In genomic region chr10:80163721-80164120, GRCm38 (mm10) we compare ENCODE assay signal across 9 mouse cellular contexts. TPM values are rescaled to one million over a fixed set of nuclear protein-coding genes. Genes with fewer than 3 reads are reported as not detected.
DNase-seq lines count a peak whose midpoint lies in the region; ATAC-seq lines count a peak whose summit lies in the region.
"Had no signal": no experiment of that assay in that cellular context is flagged by ENCODE, and none has a peak within 500 bp of the region (broad histone marks: within the 10 kb centered on the region; RNA-seq: fewer than 3 reads in every experiment).

No protein-coding gene starts in this region.

- no peak overlapping the region for H3K4me3 ChIP-seq in forebrain, embryonic 11.5 days (ENCODE audit: low read depth, low read length)
- no peak overlapping the region for H3K4me3 ChIP-seq in forebrain, embryonic 16.5 days (replicated peaks; ENCODE audit: low read length)
- no peak overlapping the region for H3K4me3 ChIP-seq in macrophage (ENCODE audit: inconsistent target)

- H3K36me3 ChIP-seq in forebrain, embryonic 11.5 days (ENCODE audit: control insufficient read depth, insufficient read depth, low read length) = no peaks in the 10 kb centered on the region
- no peaks in the 10 kb centered on the region for H3K36me3 ChIP-seq in forebrain, embryonic 16.5 days (ENCODE audit: control insufficient read depth, insufficient read depth)
- no peaks in the 10 kb centered on the region for H3K36me3 ChIP-seq in macrophage (ENCODE audit: inconsistent target)

- no peak overlapping the region; the same call in 1 of the 2 replicates for H3K9ac ChIP-seq in forebrain, embryonic 11.5 days (ENCODE audit: low read length)
- H3K9ac ChIP-seq in forebrain, embryonic 16.5 days (replicated peaks; ENCODE audit: low read depth, low read length) = no peak overlapping the region

- H3K9me3 ChIP-seq in forebrain, embryonic 11.5 days (ENCODE audit: control insufficient read depth, low read length) = no peaks in the 10 kb centered on the region
- H3K9me3 ChIP-seq in forebrain, embryonic 16.5 days (ENCODE audit: control insufficient read depth, low read length) = no peaks in the 10 kb centered on the region

- H3K27me3 ChIP-seq in forebrain, embryonic 11.5 days (ENCODE audit: control insufficient read depth, insufficient read depth, low read length) = no peaks in the 10 kb centered on the region
- no peaks in the 10 kb centered on the region for H3K27me3 ChIP-seq in forebrain, embryonic 16.5 days (replicated peaks; ENCODE audit: control insufficient read depth, insufficient read depth, low read length)

- no peak for ATAC-seq in forebrain, embryonic 11.5 days (replicated peaks; ENCODE audit: low FRiP score)
- no peak for ATAC-seq in forebrain, embryonic 16.5 days
- no peak for ATAC-seq in cerebellum, adult (ENCODE audit: insufficient number of reproducible peaks, low FRiP score, low TSS enrichment)

- no peak overlapping the region for H3K27ac ChIP-seq in forebrain, embryonic 11.5 days (ENCODE audit: low read depth, low read length)
- H3K27ac ChIP-seq in forebrain, embryonic 16.5 days (ENCODE audit: low read length) = no peak overlapping the region
- peak overlapping the region; percentile 77 for H3K27ac ChIP-seq in macrophage

- peak; percentile 54 for DNase-seq in forebrain, embryonic 11.5 days (ENCODE audit: low spot score)
- peak; percentile 56 for DNase-seq in urinary bladder, adult 2 months (ENCODE audit: low spot score)
- no peak for DNase-seq in urinary bladder, postnatal 10 days (ENCODE audit: low spot score)
- peak; percentile 42 to 53 for DNase-seq in heart, postnatal 36 days
- DNase-seq in testis, postnatal 14 days (ENCODE audit: low spot score) = no peak

- peaks cover 4% of the 10 kb centered on the region for H3K79me2 ChIP-seq in macrophage (ENCODE audit: inconsistent target)

- peaks cover 44% of the 10 kb centered on the region for H3K4me1 ChIP-seq in forebrain, embryonic 11.5 days (replicated peaks; ENCODE audit: control insufficient read depth, insufficient read depth, low read length)
- H3K4me1 ChIP-seq in forebrain, embryonic 16.5 days (replicated peaks; ENCODE audit: control insufficient read depth, insufficient read depth, low read length) = peaks cover 55% of the 10 kb centered on the region

- H3K4me2 ChIP-seq in forebrain, embryonic 11.5 days (ENCODE audit: low read depth, low read length, severe bottlenecking) = no peak overlapping the region
- no peak overlapping the region for H3K4me2 ChIP-seq in forebrain, embryonic 16.5 days (ENCODE audit: low read length)

- WGBS in forebrain, embryonic 11.5 days = 78% methylated on average over 8 of the region's 8 CpGs
- WGBS in forebrain, embryonic 16.5 days = 78% methylated on average over 8 of the region's 8 CpGs
- 63% methylated on average over 7 of the region's 8 CpGs for WGBS in macrophage (ENCODE audit: missing documents)

- intact Hi-C loops in heart, postnatal 36 days (cut with DNase I) = loop anchor here (2.0 kb wide), 2 partner anchors 19 to 47 kb away; no protein-coding TSS in a partner anchor

RNA-seq across cellular contexts. Expression of gene Cirbp, which starts 2.1 kb away (rescaled TPM):
- polyA plus RNA-seq in forebrain, embryonic 11.5 days (2014; fragmentation: Nextera tagmentation; extraction: Ambion mirVana) = 82.0 and 83.4 TPM in 2 replicates
- polyA plus RNA-seq in forebrain, embryonic 16.5 days (2015; fragmentation: Nextera tagmentation; extraction: Ambion mirVana) = 318 and 335 TPM in 2 replicates
- 249 and 276 TPM in 2 replicates for polyA plus RNA-seq in urinary bladder, adult 2 months (2012; rRNA removed)
- 10 to 100 TPM; 48.2 to 67.0 TPM for total RNA-seq in heart, postnatal 36 days (2021)
- total RNA-seq in macrophage (2018; cell fraction: chromatin; rRNA removed) = 100 to 1,000 TPM in 11 of 26 experiments, 10 to 100 TPM in 15; 17.6 to 198 (median 86.7) TPM
- 10 to 100 TPM; 10.1 to 24.5 (median 16.7) TPM for total RNA-seq in macrophage (2018; cell fraction: cytosol; rRNA removed)
- 10 to 100 TPM; 11.8 to 97.1 (median 35.2) TPM for total RNA-seq in macrophage (2018; cell fraction: nucleus; rRNA removed)
- polyA plus RNA-seq in macrophage (2018) = 17.6 to 31.0 TPM (median 19.0 TPM) in 3 replicates

RNA-seq across cellular contexts. Expression of gene 1600002K03Rik, which starts 9.0 kb away (rescaled TPM):
- polyA plus RNA-seq in forebrain, embryonic 11.5 days (2014; fragmentation: Nextera tagmentation; extraction: Ambion mirVana) = 6.4 and 8.3 TPM in 2 replicates
- 8.5 and 10.6 TPM in 2 replicates for polyA plus RNA-seq in forebrain, embryonic 16.5 days (2015; fragmentation: Nextera tagmentation; extraction: Ambion mirVana)
- 18.4 and 21.5 TPM in 2 replicates for polyA plus RNA-seq in urinary bladder, adult 2 months (2012; rRNA removed)
- 1 to 10 TPM; 4.4 to 4.6 TPM for total RNA-seq in heart, postnatal 36 days (2021)
- total RNA-seq in macrophage (2018; cell fraction: chromatin; rRNA removed) = 1 to 10 TPM in 18 of 26 experiments, not detected in 8; 1.4 to 4.6 (median 2.1) TPM
- 10 to 100 TPM; 11.6 to 18.9 (median 13.6) TPM for total RNA-seq in macrophage (2018; cell fraction: cytosol; rRNA removed)
- total RNA-seq in macrophage (2018; cell fraction: nucleus; rRNA removed) = 1 to 10 TPM in 25 of 26 experiments, not detected in 1; 2.4 to 8.5 (median 4.7) TPM
- polyA plus RNA-seq in macrophage (2018) = 4.4 to 19.3 TPM (median 13.3 TPM) in 3 replicates

RNA-seq across cellular contexts. Expression of gene Efna2, which starts 15.6 kb away (rescaled TPM):
- 48.8 and 50.7 TPM in 2 replicates for polyA plus RNA-seq in forebrain, embryonic 11.5 days (2014; fragmentation: Nextera tagmentation; extraction: Ambion mirVana)
- 24.8 and 25.4 TPM in 2 replicates for polyA plus RNA-seq in forebrain, embryonic 16.5 days (2015; fragmentation: Nextera tagmentation; extraction: Ambion mirVana)
- 3.0 and 3.3 TPM in 2 replicates for polyA plus RNA-seq in urinary bladder, adult 2 months (2012; rRNA removed)
- 1 to 10 TPM in 1 of 2 experiments, under 1 TPM in 1; 0.75 to 1.1 TPM for total RNA-seq in heart, postnatal 36 days (2021)
- 1 to 10 TPM in 3 of 26 experiments, under 1 TPM in 12, not detected in 11; 0.30 to 1.9 (median 0.43) TPM for total RNA-seq in macrophage (2018; cell fraction: chromatin; rRNA removed)
- 1 to 10 TPM in 3 of 26 experiments, under 1 TPM in 23; 0.09 to 1.6 (median 0.25) TPM for total RNA-seq in macrophage (2018; cell fraction: cytosol; rRNA removed)
- total RNA-seq in macrophage (2018; cell fraction: nucleus; rRNA removed) = 1 to 10 TPM in 5 of 26 experiments, under 1 TPM in 15, not detected in 6; 0.20 to 1.7 (median 0.57) TPM
- polyA plus RNA-seq in macrophage (2018) = 0.11 to 0.29 TPM (median 0.26 TPM) in 3 replicates
- total RNA-seq: neutrophil, adult 5-6 weeks had no signal

RNA-seq across cellular contexts. Expression of gene Midn, which starts 15.6 kb away (rescaled TPM):
- polyA plus RNA-seq in forebrain, embryonic 11.5 days (2014; fragmentation: Nextera tagmentation; extraction: Ambion mirVana) = 58.3 and 66.4 TPM in 2 replicates
- polyA plus RNA-seq in forebrain, embryonic 16.5 days (2015; fragmentation: Nextera tagmentation; extraction: Ambion mirVana) = 26.5 and 30.9 TPM in 2 replicates
- 21.2 and 30.5 TPM in 2 replicates for polyA plus RNA-seq in urinary bladder, adult 2 months (2012; rRNA removed)
- total RNA-seq in heart, postnatal 36 days (2021) = 100 to 1,000 TPM in 1 of 2 experiments, 10 to 100 TPM in 1; 99.9 to 117 TPM
- 100 to 1,000 TPM in 2 of 26 experiments, 10 to 100 TPM in 24; 13.9 to 126 (median 56.5) TPM for total RNA-seq in macrophage (2018; cell fraction: chromatin; rRNA removed)
- 10 to 100 TPM; 20.5 to 44.1 (median 32.8) TPM for total RNA-seq in macrophage (2018; cell fraction: cytosol; rRNA removed)
- total RNA-seq in macrophage (2018; cell fraction: nucleus; rRNA removed) = 100 to 1,000 TPM in 2 of 26 experiments, 10 to 100 TPM in 24; 20.4 to 111 (median 44.0) TPM
- 16.3 to 36.3 TPM (median 20.3 TPM) in 3 replicates for polyA plus RNA-seq in macrophage (2018)

RNA-seq across cellular contexts. Expression of gene Cbarp, which starts 23.1 kb away (rescaled TPM):
- 10.4 and 15.0 TPM in 2 replicates for polyA plus RNA-seq in forebrain, embryonic 11.5 days (2014; fragmentation: Nextera tagmentation; extraction: Ambion mirVana)
- polyA plus RNA-seq in forebrain, embryonic 16.5 days (2015; fragmentation: Nextera tagmentation; extraction: Ambion mirVana) = 33.0 and 44.5 TPM in 2 replicates
- 9.2 and 12.2 TPM in 2 replicates for polyA plus RNA-seq in urinary bladder, adult 2 months (2012; rRNA removed)
- 1 to 10 TPM; 2.0 to 4.7 TPM for total RNA-seq in heart, postnatal 36 days (2021)
- 10 to 100 TPM in 3 of 26 experiments, 1 to 10 TPM in 22, under 1 TPM in 1; 0.58 to 13.3 (median 5.5) TPM for total RNA-seq in macrophage (2018; cell fraction: chromatin; rRNA removed)
- total RNA-seq in macrophage (2018; cell fraction: cytosol; rRNA removed) = 1 to 10 TPM in 22 of 26 experiments, under 1 TPM in 4; 0.79 to 3.8 (median 1.7) TPM
- total RNA-seq in macrophage (2018; cell fraction: nucleus; rRNA removed) = 10 to 100 TPM in 3 of 26 experiments, 1 to 10 TPM in 23; 2.2 to 12.1 (median 4.5) TPM
- polyA plus RNA-seq in macrophage (2018) = 1.9 to 3.0 TPM (median 2.4 TPM) in 3 replicates

Comparison
In these comparisons a context has a peak if more than half of its experiments do, and no peak if none do; other contexts are left out.
1. DNase-seq: peak in forebrain, embryonic 11.5 days (single experiment), urinary bladder, adult 2 months (single experiment) and heart, postnatal 36 days (2 of 2); none in urinary bladder, postnatal 10 days (single experiment) and testis, postnatal 14 days (single experiment).